Comparison of ENCODE assay signal across 12 mouse cellular contexts in genomic region chr13:70604723-70605122, GRCm38 (mm10). TPM values are rescaled to one million over a fixed set of nuclear protein-coding genes. Genes with fewer than 3 reads are reported as not detected.
DNase-seq lines count a peak whose midpoint lies in the region; ATAC-seq and TF ChIP-seq lines count a peak whose summit lies in the region.
"Had no signal": no experiment of that assay in that cellular context is flagged by ENCODE, and none has a peak within 500 bp of the region (broad histone marks: within the 10 kb centered on the region; RNA-seq: fewer than 3 reads in every experiment).

No protein-coding gene starts in this region.

- no peaks in the 10 kb centered on the region for H3K9me3 ChIP-seq in heart, embryonic 10.5 days
- H3K9me3 ChIP-seq in lung, embryonic 14.5 days (ENCODE audit: low read depth, low read length): no peaks in the 10 kb centered on the region
- no peaks in the 10 kb centered on the region for H3K9me3 ChIP-seq in ES-Bruce4 (replicated peaks; ENCODE audit: control insufficient read depth, insufficient read depth, low read length, poor library complexity, severe bottlenecking)
- no peaks in the 10 kb centered on the region for H3K9me3 ChIP-seq in hindbrain, embryonic 11.5 days (ENCODE audit: control insufficient read depth, low read length)
- H3K9me3 ChIP-seq: heart, embryonic 15.5 days; midbrain, embryonic 15.5 days had no signal

- no peak overlapping the region for H3K4me3 ChIP-seq in heart, embryonic 10.5 days
- no peak overlapping the region for H3K4me3 ChIP-seq in lung, embryonic 14.5 days (ENCODE audit: low read depth, low read length)
- H3K4me3 ChIP-seq in ES-Bruce4 (ENCODE audit: low read depth, low read length): no peak overlapping the region
- H3K4me3 ChIP-seq in hindbrain, embryonic 11.5 days (ENCODE audit: low read depth, low read length): no peak overlapping the region
- H3K4me3 ChIP-seq: heart, embryonic 15.5 days; midbrain, embryonic 15.5 days had no signal

- no peak for ATAC-seq in lung, embryonic 14.5 days (ENCODE audit: insufficient read depth)
- ATAC-seq in megakaryocyte progenitor cell, adult 5-6 weeks (replicated peaks; ENCODE audit: poor library complexity): peak; percentile 68
- ATAC-seq in hindbrain, embryonic 11.5 days (ENCODE audit: low FRiP score): no peak
- ATAC-seq: forebrain, embryonic 16.5 days; midbrain, embryonic 15.5 days had no signal

- TF ChIP-seq CTCF in lung, embryonic 14.5 days (IDR thresholded peaks at IDR 0.05; ENCODE audit: low read depth): peak; percentile 41
- peak; percentile 20 for TF ChIP-seq CTCF in ES-Bruce4 (IDR thresholded peaks at IDR 0.05; ENCODE audit: low read depth, low read length)

- no peaks in the 10 kb centered on the region for H3K27me3 ChIP-seq in heart, embryonic 10.5 days (ENCODE audit: insufficient read depth, poor library complexity, severe bottlenecking)
- no peaks in the 10 kb centered on the region for H3K27me3 ChIP-seq in lung, embryonic 14.5 days (ENCODE audit: insufficient read depth, low read length)
- no peaks in the 10 kb centered on the region for H3K27me3 ChIP-seq in ES-Bruce4 (ENCODE audit: control insufficient read depth, insufficient read depth, low read length, poor library complexity, severe bottlenecking)
- H3K27me3 ChIP-seq in hindbrain, embryonic 11.5 days (ENCODE audit: control insufficient read depth, insufficient read depth, low read length): no peaks in the 10 kb centered on the region
- H3K27me3 ChIP-seq: heart, embryonic 15.5 days; midbrain, embryonic 15.5 days had no signal

- H3K4me1 ChIP-seq in heart, embryonic 10.5 days: no peaks in the 10 kb centered on the region
- H3K4me1 ChIP-seq in lung, embryonic 14.5 days (ENCODE audit: insufficient read depth): no peaks in the 10 kb centered on the region
- no peaks in the 10 kb centered on the region for H3K4me1 ChIP-seq in ES-Bruce4 (ENCODE audit: control insufficient read depth, insufficient read depth, low read length)
- H3K4me1 ChIP-seq in hindbrain, embryonic 11.5 days (replicated peaks; ENCODE audit: control insufficient read depth, insufficient read depth, low read length): no peaks in the 10 kb centered on the region
- H3K4me1 ChIP-seq: heart, embryonic 15.5 days; midbrain, embryonic 15.5 days had no signal

- no peak for TF ChIP-seq POLR2A in ES-Bruce4 (IDR thresholded peaks at IDR 0.05; ENCODE audit: insufficient read depth, low read length)

- H3K4me2 ChIP-seq in lung, embryonic 14.5 days: no peak overlapping the region
- H3K4me2 ChIP-seq in hindbrain, embryonic 11.5 days (replicated peaks; ENCODE audit: low read depth, low read length): no peak overlapping the region
- H3K4me2 ChIP-seq: heart, embryonic 15.5 days; midbrain, embryonic 15.5 days had no signal

- H3K9ac ChIP-seq in lung, embryonic 14.5 days: no peak overlapping the region
- H3K9ac ChIP-seq in ES-Bruce4 (ENCODE audit: low read depth, poor library complexity, severe bottlenecking): no peak overlapping the region
- H3K9ac ChIP-seq in hindbrain, embryonic 11.5 days (ENCODE audit: low read depth, low read length): no peak overlapping the region
- H3K9ac ChIP-seq: heart, embryonic 15.5 days; midbrain, embryonic 15.5 days had no signal

- no peak overlapping the region for H3K27ac ChIP-seq in heart, embryonic 10.5 days
- H3K27ac ChIP-seq in lung, embryonic 14.5 days (ENCODE audit: low read depth): no peak overlapping the region
- H3K27ac ChIP-seq in ES-Bruce4 (ENCODE audit: insufficient read depth, low read length): no peak overlapping the region
- no peak overlapping the region for H3K27ac ChIP-seq in hindbrain, embryonic 11.5 days (ENCODE audit: low read depth, low read length)
- H3K27ac ChIP-seq: heart, embryonic 15.5 days; midbrain, embryonic 15.5 days had no signal

- WGBS in heart, embryonic 10.5 days: 80% methylated on average over 8 of the region's 8 CpGs
- WGBS in lung, embryonic 14.5 days: 80% methylated on average over 8 of the region's 8 CpGs
- 87% methylated on average over 8 of the region's 8 CpGs for WGBS in hindbrain, embryonic 11.5 days

- DNase-seq in heart, embryonic 10.5 days (ENCODE audit: low spot score): peak; percentile 76
- no peak for DNase-seq in heart, postnatal 25 days (ENCODE audit: low spot score)
- peak; percentile 15 for DNase-seq in lung, embryonic 14.5 days
- no peak for DNase-seq in lung, adult 18-20 months
- DNase-seq in Muller cell, postnatal 12 days (ENCODE audit: inconsistent ontology term): no peak
- DNase-seq in hindbrain, embryonic 11.5 days (ENCODE audit: low spot score): no peak
- DNase-seq: embryo, embryonic 11 days had no signal

- H3K36me3 ChIP-seq in heart, embryonic 10.5 days: peaks cover 99% of the 10 kb centered on the region
- peaks cover 94% of the 10 kb centered on the region for H3K36me3 ChIP-seq in lung, embryonic 14.5 days (ENCODE audit: insufficient read depth)
- peaks cover 34% of the 10 kb centered on the region for H3K36me3 ChIP-seq in ES-Bruce4 (ENCODE audit: control insufficient read depth, insufficient read depth, low read length, poor library complexity, severe bottlenecking)
- peaks cover 11% of the 10 kb centered on the region; the same call in 1 of the 2 replicates for H3K36me3 ChIP-seq in hindbrain, embryonic 11.5 days (ENCODE audit: control insufficient read depth, insufficient read depth, low read length)

- intact Hi-C loops in heart, postnatal 25 days (cut with DNase I): no loop called here

- no peak for TF ChIP-seq EP300 in ES-Bruce4 (IDR thresholded peaks at IDR 0.05; ENCODE audit: insufficient read depth, low read depth, low read length)

RNA-seq across cellular contexts. Expression of gene Ice1, which starts 32.7 kb away (rescaled TPM):
- polyA plus RNA-seq in heart, embryonic 10.5 days (2016; fragmentation: Nextera tagmentation; extraction: Ambion mirVana): 16.8 and 20.3 TPM in 2 replicates
- total RNA-seq in heart, postnatal 25 days (2021): 10 to 100 TPM; 27.0 to 27.7 TPM
- 28.2 and 31.8 TPM in 2 replicates for polyA plus RNA-seq in lung, embryonic 14.5 days (2014; fragmentation: Nextera tagmentation; extraction: Ambion mirVana)
- 40.2 and 42.3 TPM in 2 replicates for polyA plus RNA-seq in ES-Bruce4 (2011; ENCODE audit: insufficient read depth, insufficient read length, low read depth, missing spikeins)
- 30.7 and 30.9 TPM in 2 replicates for total RNA-seq in megakaryocyte progenitor cell, adult 5-6 weeks (2015)
- total RNA-seq in megakaryocyte progenitor cell, adult 5-6 weeks (2017): 17.7 and 19.7 TPM in 2 replicates
- polyA plus RNA-seq in hindbrain, embryonic 11.5 days (2014; fragmentation: Nextera tagmentation; extraction: Ambion mirVana): 26.8 and 28.4 TPM in 2 replicates

Comparison
In these comparisons a context has a peak if more than half of its experiments do, and no peak if none do; other contexts are left out.
1. DNase-seq: peak in heart, embryonic 10.5 days (single experiment) and lung, embryonic 14.5 days (single experiment); none in heart, postnatal 25 days (single experiment), lung, adult 18-20 months (0 of 2), Muller cell, postnatal 12 days (single experiment) and hindbrain, embryonic 11.5 days (single experiment).